Mouse (Mus musculus) hindbrain, embryonic 11.5 days (tissue): ENCODE measurements around the gene Tada2b. TPM values are rescaled to one million over a fixed set of nuclear protein-coding genes. Genes with fewer than 3 reads are reported as not detected.

ENCODE experiments used
- ATAC-seq: fragments of 200-750 bp; cut with Nextera tagmentation; 2 replicates; pipeline ENCODE4 v1.8.0; 2017; ENCODE audit warnings: mild to moderate bottlenecking, moderate TSS enrichment, moderate library complexity; ENCODE audit not compliant: low FRiP score
- DNase-seq: peaks from one replicate; pipeline ENCODE4 v3.0.0-alpha.2; 2015; ENCODE audit warnings: low spot score
- H3K27ac ChIP-seq: fragments of 300-500 bp; sonication (generic); 2 replicates; pipeline ENCODE4 v1.5.1; 2014; ENCODE audit warnings: mild to moderate bottlenecking, low read depth, low read length
- H3K27me3 ChIP-seq: fragments of 300-500 bp; sonication (generic); 2 replicates; pipeline ENCODE4 v1.6.1; 2014; ENCODE audit warnings: mild to moderate bottlenecking, low read length, moderate library complexity, mixed read lengths; ENCODE audit not compliant: control insufficient read depth, insufficient read depth
- H3K36me3 ChIP-seq: fragments of 300-500 bp; sonication (generic); 2 replicates; pipeline ENCODE4 v1.6.1; 2014; ENCODE audit warnings: mild to moderate bottlenecking, low read length, moderate library complexity, mixed read lengths; ENCODE audit not compliant: control insufficient read depth, insufficient read depth
- H3K4me1 ChIP-seq: fragments of 300-500 bp; sonication (generic); replicated peaks from 2 replicates; pipeline ENCODE4 v1.6.1; 2014; ENCODE audit warnings: low read length, mixed read lengths; ENCODE audit not compliant: control insufficient read depth, insufficient read depth
- H3K4me2 ChIP-seq: fragments of 300-500 bp; sonication (generic); replicated peaks from 2 replicates; pipeline ENCODE4 v1.6.1; 2014; ENCODE audit warnings: mild to moderate bottlenecking, low read depth, low read length
- H3K4me3 ChIP-seq: fragments of 300-500 bp; sonication (generic); 2 replicates; pipeline ENCODE4 v1.5.1; 2014; ENCODE audit warnings: low read depth, low read length
- H3K9ac ChIP-seq: fragments of 300-500 bp; sonication (generic); 2 replicates; pipeline ENCODE4 v1.6.1; 2014; ENCODE audit warnings: low read depth, low read length
- H3K9me3 ChIP-seq: fragments of 300-500 bp; sonication (generic); 2 replicates; pipeline ENCODE4 v1.6.1; 2016; ENCODE audit warnings: low read length; ENCODE audit not compliant: control insufficient read depth
- WGBS: fragments of 180-500 bp; shearing (Covaris S2); extraction: QIAGEN DNeasy Blood & Tissue Kit; methylation state at CpG from one replicate; pipeline ENCODE4 v1.1.7; 2014; 5-methylcytosine and 5-hydroxymethylcytosine counted together
- polyA plus RNA-seq: library from polyadenylated mRNA; unstranded; fragments of >200 nt; fragmentation: Nextera tagmentation; extraction: Ambion mirVana; gene quantifications from 2 replicates; pipeline ENCODE4 v1.2.1, GENCODE M21; 2014

The Tada2b gene
- polyA plus RNA-seq, 1 experiment from 2014 or later = 4.9 TPM

DNA sequence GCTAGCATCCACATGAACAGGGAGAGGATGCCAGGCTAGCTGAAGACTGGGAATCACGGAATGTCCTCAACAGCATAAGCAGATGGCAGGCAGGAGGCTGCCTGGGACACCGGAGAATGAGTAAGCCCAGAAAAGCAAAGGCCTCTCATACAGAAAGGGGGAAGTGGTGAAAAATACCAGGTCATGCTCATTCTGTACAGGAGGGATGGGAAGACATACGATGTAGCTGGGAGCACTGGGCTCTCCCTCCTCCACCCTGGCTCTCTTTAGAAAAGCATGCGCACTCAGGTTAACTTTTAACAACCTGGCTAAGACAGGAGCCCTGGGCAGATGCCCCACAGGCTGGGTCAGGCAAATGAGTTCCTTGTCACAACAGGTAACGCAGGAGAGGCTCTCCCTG, 57.7 kb downstream of the Tada2b start:
- H3K36me3 ChIP-seq = no peaks in the 10 kb centered on the region
- H3K9ac ChIP-seq = no peak overlapping the region
- 0 out of 2 replicates have a peak, but pooled peaks cover 3% of the 10 kb centered on the region for H3K4me1 ChIP-seq
- no peak overlapping the region for H3K4me3 ChIP-seq
- H3K27me3 ChIP-seq = no peaks in the 10 kb centered on the region
- H3K4me2 ChIP-seq = no peak overlapping the region
- WGBS = 78% methylated on average over 5 of the region's 5 CpGs
- DNase-seq (no peak), ATAC-seq (no peak)
- no peaks in the 10 kb centered on the region for H3K9me3 ChIP-seq
- H3K27ac ChIP-seq = no peak overlapping the region

DNA sequence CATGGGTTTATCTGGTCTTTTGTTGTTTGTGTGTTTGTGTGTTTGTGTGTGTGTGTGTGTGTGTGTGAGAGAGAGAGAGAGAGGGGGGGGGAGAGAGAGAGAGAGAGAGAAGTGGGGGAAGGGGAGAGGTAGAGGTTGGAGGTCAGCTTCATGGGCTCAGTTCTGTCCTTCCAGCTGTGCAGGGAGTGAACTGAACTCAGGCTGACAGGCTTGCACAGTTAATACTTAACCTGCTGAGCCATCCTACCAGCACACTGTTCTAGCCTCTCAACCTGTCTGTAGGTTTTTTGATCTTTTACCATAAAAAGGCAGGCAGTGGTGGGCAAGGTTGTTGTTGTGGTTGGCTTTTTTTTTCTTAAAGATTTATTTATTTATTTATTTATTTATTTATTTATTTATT, 59.4 kb downstream of the Tada2b start:
- Histone ChIP-seq H3K9me3 (no peaks in the 10 kb centered on the region), H3K9ac (no peak overlapping the region), H3K4me3 (no peak overlapping the region), H3K4me2 (no peak overlapping the region), H3K27ac (no peak overlapping the region), H3K4me1 (0 out of 2 replicates have a peak, but pooled peaks cover 3% of the 10 kb centered on the region), H3K27me3 (no peaks in the 10 kb centered on the region), H3K36me3 (no peaks in the 10 kb centered on the region)
- no peak for DNase-seq
- ATAC-seq = no peak

Other genes starting within 250 kb of the Tada2b start
- gene Sorcs2, start 86.1 kb downstream of the Tada2b start, polyA plus RNA-seq = 4.1 and 6.0 TPM in 2 replicates
- gene Grpel1, start 19.3 kb downstream of the Tada2b start, polyA plus RNA-seq = 52.5 and 57.6 TPM in 2 replicates
- gene Ccdc96, start 303 bp upstream of the Tada2b start, polyA plus RNA-seq = 3.6 and 4.8 TPM in 2 replicates
- 38.3 and 41.4 TPM in 2 replicates for gene Tbc1d14, start 109.0 kb upstream of the Tada2b start, polyA plus RNA-seq
- 34.4 and 35.4 TPM in 2 replicates for gene D5Ertd579e, start 211.7 kb upstream of the Tada2b start, polyA plus RNA-seq